Mouse (Mus musculus) spleen, postnatal 36 days (tissue): ENCODE measurements around the gene Dppa3.
A peak's percentile ranks its signal among the peaks of the same experiment; 100 is the strongest.

Experiments used
- DNase-seq, 2 experiments: peaks; one replicate each; pipeline ENCODE4 v3.0.0; 2022; ENCODE audit warnings: low spot score in 2 of 2, mixed read lengths in 1 of 2

The Dppa3 gene

GRCm38 (mm10) chr6:122665866-122666265 is 39.7 kb downstream of the Dppa3 start:
- no peak for DNase-seq

- no peak for DNase-seq
Measured at GRCm38 (mm10) chr6:122667715-122668114, 41.5 kb downstream of the Dppa3 start.

- DNase-seq, result no peak
Measured at GRCm38 (mm10) chr6:122668823-122669222, 42.6 kb downstream of the Dppa3 start.

GRCm38 (mm10) chr6:122669406-122670200 is 43.4 kb downstream of the Dppa3 start:
- DNase-seq, result peak; percentile 76 to 82

- DNase-seq, result no peak
Measured at GRCm38 (mm10) chr6:122670201-122670551, 44.0 kb downstream of the Dppa3 start.

GRCm38 (mm10) chr6:122670841-122671240 is 44.6 kb downstream of the Dppa3 start:
- no peak for DNase-seq

- DNase-seq, result no peak
Measured at GRCm38 (mm10) chr6:122672746-122673145, 46.5 kb downstream of the Dppa3 start.
